15 mouse cellular contexts compared by ENCODE assay signal in the genomic region with DNA sequence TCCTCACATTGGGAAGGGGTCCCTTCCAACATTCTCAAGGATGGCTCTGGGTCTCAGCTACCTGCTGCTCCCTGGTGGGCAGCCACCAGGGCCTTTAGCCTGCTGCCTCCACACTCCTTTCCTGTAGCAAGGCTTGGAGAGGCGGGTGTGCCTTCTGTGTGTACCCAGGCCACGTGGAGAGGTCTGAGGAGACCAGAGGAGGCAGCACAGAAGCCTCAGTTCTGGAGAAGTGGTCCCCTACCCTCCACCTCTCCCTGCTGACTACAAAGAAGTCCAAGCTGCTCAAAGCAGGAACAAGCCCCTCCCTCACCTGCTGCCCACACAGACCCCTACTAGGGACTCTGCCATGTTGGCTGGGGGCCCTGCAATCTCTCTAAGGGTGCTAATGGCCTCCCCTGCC. TPM values are rescaled to one million over a fixed set of nuclear protein-coding genes. Genes with fewer than 3 reads are reported as not detected.
A peak's percentile ranks its signal among the peaks of the same experiment; 100 is the strongest.
DNase-seq lines count a peak whose midpoint lies in the region; ATAC-seq and TF ChIP-seq lines count a peak whose summit lies in the region.
"Had no signal": no experiment of that assay in that cellular context is flagged by ENCODE, and none has a peak within 500 bp of the region (broad histone marks: within the 10 kb centered on the region; RNA-seq: fewer than 3 reads in every experiment).

No protein-coding gene starts in this region.

- peak; percentile 31 for TF ChIP-seq CTCF in lung, postnatal 0 days (IDR thresholded peaks at IDR 0.05)

- ATAC-seq in hindbrain, embryonic 13.5 days (ENCODE audit: low FRiP score): no peak
- ATAC-seq in lung, postnatal 0 days: 0 out of 2 replicates have a peak, but pooled peaks have one; percentile 21
- ATAC-seq in forebrain, embryonic 13.5 days: 0 out of 2 replicates have a peak, but pooled peaks have one; percentile 36

- peak overlapping the region; percentile 45 for H3K27ac ChIP-seq in hindbrain, embryonic 10.5 days
- H3K27ac ChIP-seq in hindbrain, embryonic 13.5 days: no peak overlapping the region
- no peak overlapping the region for H3K27ac ChIP-seq in lung, postnatal 0 days (ENCODE audit: low read length)
- H3K27ac ChIP-seq in forebrain, embryonic 13.5 days: 0 out of 2 replicates have a peak overlapping the region, but pooled peaks have one; percentile 74
- H3K27ac ChIP-seq: kidney, postnatal 0 days; neural tube, embryonic 15.5 days; stomach, embryonic 15.5 days had no signal

- H3K9me3 ChIP-seq in hindbrain, embryonic 10.5 days: no peaks in the 10 kb centered on the region
- no peaks in the 10 kb centered on the region for H3K9me3 ChIP-seq in hindbrain, embryonic 13.5 days
- no peaks in the 10 kb centered on the region for H3K9me3 ChIP-seq in lung, postnatal 0 days (ENCODE audit: low read length)
- no peaks in the 10 kb centered on the region for H3K9me3 ChIP-seq in forebrain, embryonic 13.5 days (replicated peaks)
- H3K9me3 ChIP-seq: neural tube, embryonic 15.5 days; stomach, embryonic 15.5 days had no signal

- TF ChIP-seq POLR2A in myocyte (IDR thresholded peaks at IDR 0.05; ENCODE audit: insufficient read length, low read depth): no peak

- H3K4me2 ChIP-seq in hindbrain, embryonic 13.5 days: no peak overlapping the region
- H3K4me2 ChIP-seq in lung, postnatal 0 days (replicated peaks; ENCODE audit: low read depth, low read length): no peak overlapping the region
- H3K4me2 ChIP-seq in forebrain, embryonic 13.5 days: no peak overlapping the region
- no peak overlapping the region for H3K4me2 ChIP-seq in myocyte (ENCODE audit: low read depth)
- H3K4me2 ChIP-seq: stomach, embryonic 15.5 days had no signal

- 33% methylated on average over 2 of the region's 2 CpGs for WGBS in hindbrain, embryonic 10.5 days
- 28% methylated on average over 2 of the region's 2 CpGs for WGBS in hindbrain, embryonic 13.5 days
- WGBS in lung, postnatal 0 days: 12% methylated on average over 2 of the region's 2 CpGs
- 15% methylated on average over 2 of the region's 2 CpGs for WGBS in forebrain, embryonic 13.5 days

- peaks cover 32% of the 10 kb centered on the region for H3K4me1 ChIP-seq in hindbrain, embryonic 10.5 days (replicated peaks)
- H3K4me1 ChIP-seq in hindbrain, embryonic 13.5 days (replicated peaks): peaks cover 35% of the 10 kb centered on the region
- H3K4me1 ChIP-seq in lung, postnatal 0 days (ENCODE audit: insufficient read depth, low read depth, low read length): peaks cover 2% of the 10 kb centered on the region; the same call in 1 of the 2 replicates
- peaks cover 35% of the 10 kb centered on the region for H3K4me1 ChIP-seq in forebrain, embryonic 13.5 days

- H3K9ac ChIP-seq in hindbrain, embryonic 13.5 days: no peak overlapping the region; the same call in 1 of the 2 replicates
- no peak overlapping the region for H3K9ac ChIP-seq in lung, postnatal 0 days (replicated peaks; ENCODE audit: low read depth)
- no peak overlapping the region for H3K9ac ChIP-seq in forebrain, embryonic 13.5 days
- H3K9ac ChIP-seq: neural tube, embryonic 15.5 days; stomach, embryonic 15.5 days had no signal

- H3ac ChIP-seq in myocyte (ENCODE audit: control insufficient read depth, insufficient read length): no peak overlapping the region

- H3K36me3 ChIP-seq in hindbrain, embryonic 10.5 days: peaks cover 23% of the 10 kb centered on the region
- H3K36me3 ChIP-seq in hindbrain, embryonic 13.5 days: peaks cover 16% of the 10 kb centered on the region
- 0 out of 2 replicates have a peak, but pooled peaks cover 8% of the 10 kb centered on the region for H3K36me3 ChIP-seq in lung, postnatal 0 days (ENCODE audit: insufficient read depth, low read length)
- H3K36me3 ChIP-seq in forebrain, embryonic 13.5 days (ENCODE audit: poor library complexity, severe bottlenecking): peaks cover 15% of the 10 kb centered on the region; the same call in 1 of the 2 replicates
- peaks cover 4% of the 10 kb centered on the region for H3K36me3 ChIP-seq in myocyte (ENCODE audit: control insufficient read depth, insufficient read depth)

- DNase-seq in hindbrain, embryonic 10.5 days (ENCODE audit: low spot score): no peak
- no peak for DNase-seq in lung, postnatal 0 days (ENCODE audit: low spot score)
- no peak for DNase-seq in lung, postnatal 10 days
- no peak for DNase-seq in ovary, postnatal 10 days (ENCODE audit: low spot score)
- DNase-seq: adrenal gland, adult 8-10 months; embryo, embryonic 11 days; heart, postnatal 4 days; lung, postnatal 36 days; thymus, postnatal 14 days had no signal

- no peaks in the 10 kb centered on the region for H3K79me2 ChIP-seq in myocyte (ENCODE audit: control insufficient read depth, insufficient read depth)

- H3K4me3 ChIP-seq in hindbrain, embryonic 10.5 days: no peak overlapping the region
- no peak overlapping the region for H3K4me3 ChIP-seq in hindbrain, embryonic 13.5 days
- no peak overlapping the region for H3K4me3 ChIP-seq in lung, postnatal 0 days (ENCODE audit: low read depth, low read length)
- H3K4me3 ChIP-seq in forebrain, embryonic 13.5 days: no peak overlapping the region
- no peak overlapping the region for H3K4me3 ChIP-seq in myocyte
- H3K4me3 ChIP-seq: neural tube, embryonic 15.5 days; stomach, embryonic 15.5 days had no signal

- H3K27me3 ChIP-seq in hindbrain, embryonic 10.5 days (ENCODE audit: insufficient read depth, poor library complexity, severe bottlenecking): peaks cover 8% of the 10 kb centered on the region; the same call in 1 of the 2 replicates
- 0 out of 2 replicates have a peak, but pooled peaks cover 4% of the 10 kb centered on the region for H3K27me3 ChIP-seq in hindbrain, embryonic 13.5 days
- H3K27me3 ChIP-seq in lung, postnatal 0 days (replicated peaks; ENCODE audit: insufficient read depth, low read length): peaks cover 12% of the 10 kb centered on the region; the same call in 1 of the 2 replicates
- no peaks in the 10 kb centered on the region for H3K27me3 ChIP-seq in forebrain, embryonic 13.5 days
- H3K27me3 ChIP-seq in myocyte (ENCODE audit: control insufficient read depth, insufficient read depth, insufficient read length): no peaks in the 10 kb centered on the region
- H3K27me3 ChIP-seq: neural tube, embryonic 15.5 days; stomach, embryonic 15.5 days had no signal

- no peak for TF ChIP-seq EP300 in lung, postnatal 0 days (IDR thresholded peaks at IDR 0.05)

TF ChIP-seq in myocyte, 11 proteins besides CTCF, POLR2A, EP300 and RAD21:
- TF ChIP-seq MAX (IDR thresholded peaks at IDR 0.05; ENCODE audit: low read depth) (no peak), POLR2AphosphoS2 (IDR thresholded peaks at IDR 0.05; ENCODE audit: insufficient read length, low read depth) (peak; percentile 53), TCF3 (IDR thresholded peaks at IDR 0.05; ENCODE audit: insufficient read length, low read depth) (no peak), CEBPB (IDR thresholded peaks at IDR 0.05; ENCODE audit: insufficient read depth, poor library complexity, severe bottlenecking) (no peak), SRF (IDR thresholded peaks at IDR 0.05; ENCODE audit: control insufficient read depth, insufficient read length, low read depth) (no peak), USF1 (IDR thresholded peaks at IDR 0.05; ENCODE audit: low read depth) (no peak), E2F4 (IDR thresholded peaks at IDR 0.05; ENCODE audit: insufficient read depth) (no peak)
TF ChIP-seq in myocyte: peak in this region for 1.

RNA-seq across cellular contexts. Expression of a gene that starts 6.3 kb away (rescaled TPM):
- 420 and 518 TPM in 2 replicates for polyA plus RNA-seq in hindbrain, embryonic 10.5 days (2016; fragmentation: Nextera tagmentation; extraction: Ambion mirVana)
- polyA plus RNA-seq in hindbrain, embryonic 13.5 days (2015; fragmentation: Nextera tagmentation; extraction: Ambion mirVana): 615 and 625 TPM in 2 replicates
- 43.0 and 50.6 TPM in 2 replicates for polyA plus RNA-seq in lung, postnatal 0 days (2015; fragmentation: Nextera tagmentation; extraction: Ambion mirVana)
- polyA plus RNA-seq in forebrain, embryonic 13.5 days (2015; fragmentation: Nextera tagmentation; extraction: Ambion mirVana): 639 and 641 TPM in 2 replicates
- 165 TPM for polyA plus RNA-seq in myocyte (2012; fragmentation: generic; extraction: Trizol)

RNA-seq across cellular contexts. Expression of a gene that starts 19.2 kb away (rescaled TPM):
- 194 and 221 TPM in 2 replicates for polyA plus RNA-seq in hindbrain, embryonic 10.5 days (2016; fragmentation: Nextera tagmentation; extraction: Ambion mirVana)
- 141 and 146 TPM in 2 replicates for polyA plus RNA-seq in hindbrain, embryonic 13.5 days (2015; fragmentation: Nextera tagmentation; extraction: Ambion mirVana)
- 109 and 111 TPM in 2 replicates for polyA plus RNA-seq in lung, postnatal 0 days (2015; fragmentation: Nextera tagmentation; extraction: Ambion mirVana)
- polyA plus RNA-seq in forebrain, embryonic 13.5 days (2015; fragmentation: Nextera tagmentation; extraction: Ambion mirVana): 152 and 157 TPM in 2 replicates
- 553 TPM for polyA plus RNA-seq in myocyte (2012; fragmentation: generic; extraction: Trizol)

RNA-seq across cellular contexts. Expression of a gene that starts 30.2 kb away (rescaled TPM):
- 0.69 and 1.0 TPM in 2 replicates for polyA plus RNA-seq in hindbrain, embryonic 10.5 days (2016; fragmentation: Nextera tagmentation; extraction: Ambion mirVana)
- 2.6 and 3.2 TPM in 2 replicates for polyA plus RNA-seq in hindbrain, embryonic 13.5 days (2015; fragmentation: Nextera tagmentation; extraction: Ambion mirVana)
- 0.17 and 0.45 TPM in 2 replicates for polyA plus RNA-seq in lung, postnatal 0 days (2015; fragmentation: Nextera tagmentation; extraction: Ambion mirVana)
- polyA plus RNA-seq in forebrain, embryonic 13.5 days (2015; fragmentation: Nextera tagmentation; extraction: Ambion mirVana): 1.6 and 2.2 TPM in 2 replicates
- 5.1 TPM for polyA plus RNA-seq in myocyte (2012; fragmentation: generic; extraction: Trizol)

RNA-seq across cellular contexts. Expression of a gene that starts 34.8 kb away (rescaled TPM):
- 3.5 and 3.9 TPM in 2 replicates for polyA plus RNA-seq in hindbrain, embryonic 10.5 days (2016; fragmentation: Nextera tagmentation; extraction: Ambion mirVana)
- polyA plus RNA-seq in hindbrain, embryonic 13.5 days (2015; fragmentation: Nextera tagmentation; extraction: Ambion mirVana): 4.1 and 5.7 TPM in 2 replicates
- 8.1 and 9.1 TPM in 2 replicates for polyA plus RNA-seq in lung, postnatal 0 days (2015; fragmentation: Nextera tagmentation; extraction: Ambion mirVana)
- polyA plus RNA-seq in forebrain, embryonic 13.5 days (2015; fragmentation: Nextera tagmentation; extraction: Ambion mirVana): 2.1 and 3.7 TPM in 2 replicates
- polyA plus RNA-seq in myocyte (2012; fragmentation: generic; extraction: Trizol): 1.00 TPM

RNA-seq across cellular contexts. Expression of a gene that starts 42.2 kb away (rescaled TPM):
- polyA plus RNA-seq in hindbrain, embryonic 10.5 days (2016; fragmentation: Nextera tagmentation; extraction: Ambion mirVana): 85.2 and 88.2 TPM in 2 replicates
- 55.6 and 55.9 TPM in 2 replicates for polyA plus RNA-seq in hindbrain, embryonic 13.5 days (2015; fragmentation: Nextera tagmentation; extraction: Ambion mirVana)
- polyA plus RNA-seq in lung, postnatal 0 days (2015; fragmentation: Nextera tagmentation; extraction: Ambion mirVana): 35.3 and 36.8 TPM in 2 replicates
- polyA plus RNA-seq in forebrain, embryonic 13.5 days (2015; fragmentation: Nextera tagmentation; extraction: Ambion mirVana): 67.3 and 72.1 TPM in 2 replicates
- 33.3 TPM for polyA plus RNA-seq in myocyte (2012; fragmentation: generic; extraction: Trizol)

Comparison
In these comparisons a context has a peak if more than half of its experiments do, and no peak if none do; other contexts are left out.
1. H3K27ac ChIP-seq: peak in hindbrain, embryonic 10.5 days (single experiment) and forebrain, embryonic 13.5 days (single experiment); none in hindbrain, embryonic 13.5 days (single experiment) and lung, postnatal 0 days (single experiment).